ENCODE assay signal across 20 mouse cellular contexts in the genomic region with DNA sequence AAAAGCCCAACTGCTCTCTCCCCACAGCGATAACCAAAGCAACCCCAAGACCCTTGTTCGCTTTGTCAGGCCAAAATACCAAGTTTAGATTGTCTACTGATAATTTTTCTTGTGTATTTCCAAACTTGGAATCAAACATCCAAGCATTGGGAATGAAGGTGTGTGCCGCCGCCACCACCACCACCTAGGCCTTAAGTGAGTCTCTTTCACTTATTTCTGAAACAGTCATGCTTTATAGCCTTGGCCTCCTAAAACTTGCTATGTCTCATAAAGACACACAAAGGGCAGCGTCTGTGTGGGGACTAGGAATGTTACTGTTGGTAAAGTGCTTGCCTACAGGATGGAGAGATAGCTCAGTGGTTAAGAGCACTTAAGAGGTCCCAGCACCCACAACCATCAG.
"Had no signal": no experiment of that assay in that cellular context is flagged by ENCODE, and none has a peak within 500 bp of the region (broad histone marks: within the 10 kb centered on the region; RNA-seq: fewer than 3 reads in every experiment).

No protein-coding gene starts in this region.

- H3K4me3 ChIP-seq: liver, embryonic 15.5 days; lung, embryonic 15.5 days; megakaryocyte, embryonic 14.5 days; midbrain, embryonic 12.5 days; neural tube, embryonic 13.5 days; neural tube, embryonic 15.5 days had no signal

- H3K9ac ChIP-seq: liver, embryonic 15.5 days; liver, postnatal 0 days; lung, embryonic 15.5 days; midbrain, embryonic 12.5 days; neural tube, embryonic 13.5 days; neural tube, embryonic 15.5 days had no signal

- H3K4me2 ChIP-seq: liver, embryonic 15.5 days; lung, embryonic 15.5 days; midbrain, embryonic 12.5 days; neural tube, embryonic 13.5 days; neural tube, embryonic 15.5 days had no signal

- ATAC-seq: liver, postnatal 0 days; lung, postnatal 0 days had no signal

- H3K27ac ChIP-seq: liver, embryonic 15.5 days; lung, embryonic 15.5 days; macrophage; midbrain, embryonic 12.5 days; neural tube, embryonic 13.5 days; neural tube, embryonic 15.5 days had no signal

- H3K9me3 ChIP-seq: liver, embryonic 15.5 days; lung, embryonic 15.5 days; megakaryocyte, embryonic 14.5 days; midbrain, embryonic 12.5 days; neural tube, embryonic 13.5 days; neural tube, embryonic 15.5 days had no signal

- H3K27me3 ChIP-seq: liver, embryonic 15.5 days; lung, embryonic 15.5 days; megakaryocyte, embryonic 14.5 days; midbrain, embryonic 12.5 days; neural tube, embryonic 13.5 days; neural tube, embryonic 15.5 days had no signal

- H3K4me1 ChIP-seq: liver, embryonic 15.5 days; lung, embryonic 15.5 days; midbrain, embryonic 12.5 days; neural tube, embryonic 13.5 days; neural tube, embryonic 15.5 days had no signal

- DNase-seq: liver, postnatal 0 days; lung, adult 2 months; lung, postnatal 14 days; lung, postnatal 36 days; retina, postnatal 1 day; right cerebral cortex, adult 18-20 months; right cerebral cortex, postnatal 25 days; right cerebral cortex, postnatal 4 days; spleen, adult 18-20 months; thymus, adult 18-20 months; thymus, postnatal 14 days; thymus, postnatal 36 days had no signal
